Mouse (Mus musculus): ENCODE results near the gene Klhl31. TPM values are rescaled to one million over a fixed set of nuclear protein-coding genes. Genes with fewer than 3 reads are reported as not detected.

Gene Klhl31
- total RNA-seq, 2 experiments from 2014 or later: 0.05 TPM; not detected in 1

- Histone ChIP-seq H3K27ac (no peak overlapping the region), H3K4me3 (no peak overlapping the region)
- DNase-seq (ENCODE audit: low spot score in 2 of 2): no peak
- no peak for TF ChIP-seq CTCF (conservative IDR thresholded peaks at IDR 0.05)
Observed at GRCm38 (mm10) chr9:77632432-77632831, 3.9 kb upstream of the Klhl31 start.

GRCm38 (mm10) chr9:77636003-77636402, 297 bp upstream of the Klhl31 start:
- no peak overlapping the region for H3K4me3 ChIP-seq
- DNase-seq (ENCODE audit: low spot score in 2 of 2): no peak

GRCm38 (mm10) chr9:77637357-77637756, 1.1 kb downstream of the Klhl31 start:
- Histone ChIP-seq H3K4me3 (no peak overlapping the region), H3K27ac (no peak overlapping the region)
- no peak for TF ChIP-seq CTCF (conservative IDR thresholded peaks at IDR 0.05)
- DNase-seq (ENCODE audit: low spot score in 2 of 2): no peak

More at GRCm38 (mm10) chr9:77636003-77636402, 297 bp upstream of the Klhl31 start:
- TF ChIP-seq CTCF (conservative IDR thresholded peaks at IDR 0.05): no peak
- H3K27ac ChIP-seq: no peak overlapping the region

- no peak overlapping the region for H3K27ac ChIP-seq
- H3K4me3 ChIP-seq: no peak overlapping the region
- no peak for TF ChIP-seq CTCF (conservative IDR thresholded peaks at IDR 0.05)
- DNase-seq (ENCODE audit: low spot score in 2 of 2): no peak
Observed at GRCm38 (mm10) chr9:77645176-77645575, 8.9 kb downstream of the Klhl31 start.

DNA sequence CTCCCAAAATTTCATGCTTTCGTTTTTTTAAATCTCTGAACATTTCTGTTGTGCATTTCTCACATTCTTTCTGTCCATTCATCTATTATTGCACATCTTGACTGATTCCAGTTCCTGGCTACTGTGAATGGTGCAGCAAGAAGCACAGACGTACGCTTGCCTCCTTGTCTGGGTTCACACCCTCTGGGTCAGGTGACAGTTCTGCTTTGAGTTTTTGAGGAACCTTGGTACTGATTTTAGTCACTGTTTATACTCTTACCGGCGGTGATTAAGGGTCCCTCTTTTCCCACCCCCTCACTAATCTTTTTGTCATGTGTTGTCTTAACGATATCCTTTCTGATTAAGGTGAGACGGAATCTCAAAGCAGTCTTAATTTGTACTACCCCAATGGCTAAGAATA, 15.5 kb downstream of the Klhl31 start:
- DNase-seq (ENCODE audit: low spot score in 2 of 2): no peak
- no peak overlapping the region for H3K4me3 ChIP-seq
- TF ChIP-seq CTCF (conservative IDR thresholded peaks at IDR 0.05): no peak
- no peak overlapping the region for H3K27ac ChIP-seq

GRCm38 (mm10) chr9:77653907-77654306, 17.6 kb downstream of the Klhl31 start:
- TF ChIP-seq CTCF (conservative IDR thresholded peaks at IDR 0.05): no peak

DNA sequence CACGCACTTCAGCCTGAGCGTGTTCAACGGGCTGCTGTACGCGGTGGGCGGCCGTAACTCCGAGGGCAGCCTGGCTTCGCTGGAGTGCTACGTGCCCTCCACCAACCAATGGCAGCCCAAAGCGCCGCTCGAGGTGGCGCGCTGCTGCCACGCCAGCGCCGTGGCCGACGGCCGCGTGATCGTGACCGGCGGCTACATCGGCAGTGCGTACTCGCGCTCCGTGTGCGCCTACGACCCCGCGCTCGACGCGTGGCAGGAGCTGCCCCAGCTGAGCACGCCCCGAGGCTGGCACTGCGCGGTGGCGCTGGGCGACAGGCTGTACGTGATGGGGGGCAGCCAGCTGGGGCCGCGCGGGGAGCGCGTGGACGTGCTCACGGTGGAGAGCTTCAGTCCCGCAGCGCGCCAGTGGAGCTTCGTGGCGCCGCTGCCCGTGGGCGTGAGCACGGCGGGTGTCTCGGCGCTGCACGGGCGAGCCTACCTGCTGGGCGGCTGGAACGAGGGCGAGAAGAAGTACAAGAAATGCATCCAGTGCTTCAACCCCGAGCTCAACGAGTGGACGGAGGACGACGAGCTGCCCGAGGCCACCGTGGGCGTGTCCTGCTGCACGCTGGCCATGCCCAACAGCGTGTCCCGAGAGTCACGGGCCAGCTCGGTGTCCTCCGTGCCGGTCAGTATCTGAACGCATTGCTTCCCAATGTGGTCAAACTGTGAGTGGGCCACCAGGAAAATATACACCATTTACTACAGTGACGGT, 19.1 kb downstream of the Klhl31 start:
- Histone ChIP-seq H3K27ac (no peak overlapping the region), H3K4me3 (peak overlapping the region; percentile 64)

More at GRCm38 (mm10) chr9:77653907-77654306, 17.6 kb downstream of the Klhl31 start:
- Histone ChIP-seq H3K27ac (no peak overlapping the region), H3K4me3 (no peak overlapping the region)
- DNase-seq (ENCODE audit: low spot score in 2 of 2): no peak

GRCm38 (mm10) chr9:77655935-77656288, 19.6 kb downstream of the Klhl31 start:
- Histone ChIP-seq H3K4me3 (peak overlapping the region; percentile 64), H3K27ac (no peak overlapping the region)
- peak; percentile 87 for TF ChIP-seq CTCF (conservative IDR thresholded peaks at IDR 0.05)
- peak; percentile 33 to 48 for DNase-seq (ENCODE audit: low spot score in 2 of 2)

More for the DNA sequence above, 19.1 kb downstream of the Klhl31 start:
- DNase-seq (ENCODE audit: low spot score in 2 of 2): peak; percentile 10 to 30
- TF ChIP-seq CTCF (conservative IDR thresholded peaks at IDR 0.05): no peak

GRCm38 (mm10) chr9:77662917-77663316, 26.6 kb downstream of the Klhl31 start:
- peak; percentile 64 for TF ChIP-seq CTCF (conservative IDR thresholded peaks at IDR 0.05)
- Histone ChIP-seq H3K27ac (no peak overlapping the region), H3K4me3 (no peak overlapping the region)
- no peak for DNase-seq (ENCODE audit: low spot score in 2 of 2)

DNA sequence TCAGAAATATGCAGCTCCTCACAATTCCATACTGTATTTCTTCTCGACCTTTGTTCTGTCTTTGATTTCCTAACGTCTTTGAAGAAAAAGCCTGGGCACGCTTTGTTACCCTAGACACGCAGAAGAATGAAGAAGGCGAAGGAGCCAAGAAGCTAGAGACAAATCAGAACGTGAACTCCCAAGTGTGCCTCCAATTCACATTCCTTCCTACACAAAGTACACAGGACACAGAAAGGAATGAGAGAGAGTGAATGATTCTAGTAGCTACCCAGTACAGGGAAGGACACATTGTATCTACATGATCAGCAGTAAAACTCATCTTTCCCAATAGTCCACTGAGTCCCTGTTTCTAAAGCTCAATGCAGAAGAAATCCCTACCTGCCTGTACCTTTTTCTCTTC, 33.8 kb downstream of the Klhl31 start:
- no peak overlapping the region for H3K27ac ChIP-seq
- TF ChIP-seq CTCF (conservative IDR thresholded peaks at IDR 0.05): no peak
- DNase-seq (ENCODE audit: low spot score in 2 of 2): no peak
- H3K4me3 ChIP-seq: no peak overlapping the region

GRCm38 (mm10) chr9:77671004-77671403, 34.7 kb downstream of the Klhl31 start:
- no peak for DNase-seq (ENCODE audit: low spot score in 2 of 2)
- Histone ChIP-seq H3K4me3 (no peak overlapping the region), H3K27ac (no peak overlapping the region)
- TF ChIP-seq CTCF (conservative IDR thresholded peaks at IDR 0.05): no peak

DNA sequence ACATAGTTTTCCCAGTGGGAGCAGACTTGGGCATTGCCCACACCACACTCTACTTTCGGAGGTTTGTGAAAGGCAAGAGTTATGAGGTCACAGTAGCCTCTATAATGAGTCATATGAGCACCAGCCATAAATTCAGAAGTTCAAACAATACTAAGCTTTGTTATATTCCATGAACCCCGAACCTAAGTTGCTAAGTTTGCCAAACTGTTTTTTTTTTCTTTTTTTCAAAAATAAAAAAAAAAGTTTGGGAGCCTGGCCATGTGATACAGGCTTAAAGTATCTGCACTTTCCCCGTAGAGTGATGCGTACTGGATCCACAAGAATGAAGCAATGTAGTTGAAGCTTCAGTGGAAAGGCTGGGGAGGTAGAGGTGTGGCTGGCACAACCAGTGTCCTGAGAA, 36.9 kb downstream of the Klhl31 start:
- Histone ChIP-seq H3K27ac (no peak overlapping the region), H3K4me3 (no peak overlapping the region)
- DNase-seq (ENCODE audit: low spot score in 2 of 2): no peak
- TF ChIP-seq CTCF (conservative IDR thresholded peaks at IDR 0.05): no peak

GRCm38 (mm10) chr9:77673986-77674385, 37.7 kb downstream of the Klhl31 start:
- Histone ChIP-seq H3K4me3 (no peak overlapping the region), H3K27ac (no peak overlapping the region)
- TF ChIP-seq CTCF (conservative IDR thresholded peaks at IDR 0.05): no peak
- no peak for DNase-seq (ENCODE audit: low spot score in 2 of 2)

DNA sequence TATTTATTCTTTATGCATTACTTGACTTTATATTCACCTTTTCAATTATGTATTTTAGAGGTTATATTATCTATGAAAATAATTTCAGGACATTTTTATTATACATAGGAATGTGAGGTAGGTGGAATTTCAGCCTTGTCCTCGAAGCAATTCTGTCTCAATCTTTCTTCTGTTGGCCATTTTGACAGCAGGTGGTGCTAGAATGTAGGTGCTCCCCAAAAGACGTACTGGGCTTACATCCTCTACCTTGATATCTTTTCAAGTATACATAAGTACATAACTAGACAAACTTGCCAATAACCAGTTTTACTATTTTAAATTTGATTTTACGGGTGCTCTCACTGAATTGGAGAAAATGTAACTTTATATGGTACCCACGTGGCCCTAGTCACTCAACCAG, 48.6 kb downstream of the Klhl31 start:
- Histone ChIP-seq H3K4me3 (no peak overlapping the region), H3K27ac (no peak overlapping the region)
- DNase-seq (ENCODE audit: low spot score in 2 of 2): no peak
- TF ChIP-seq CTCF (conservative IDR thresholded peaks at IDR 0.05): peak; percentile 33; the same call in 1 of the 2 replicates
